Comparison of ENCODE assay signal across 8 mouse cellular contexts in genomic region chr11:26962040-26962927, GRCm38 (mm10).
DNase-seq lines count a peak whose midpoint lies in the region; ATAC-seq and TF ChIP-seq lines count a peak whose summit lies in the region.
"Had no signal": no experiment of that assay in that cellular context is flagged by ENCODE, and none has a peak within 500 bp of the region (broad histone marks: within the 10 kb centered on the region; RNA-seq: fewer than 3 reads in every experiment).

No protein-coding gene starts in this region.

- H3K27me3 ChIP-seq in limb, embryonic 14.5 days (ENCODE audit: control insufficient read depth, insufficient read depth, low read length): no peaks in the 10 kb centered on the region
- no peaks in the 10 kb centered on the region for H3K27me3 ChIP-seq in limb, embryonic 10.5 days (ENCODE audit: low read depth, poor library complexity, severe bottlenecking)
- no peaks in the 10 kb centered on the region for H3K27me3 ChIP-seq in embryonic facial prominence, embryonic 11.5 days (ENCODE audit: control insufficient read depth, insufficient read depth, low read length)
- H3K27me3 ChIP-seq in heart, embryonic 16.5 days (ENCODE audit: control insufficient read depth, insufficient read depth, low read length): no peaks in the 10 kb centered on the region
- H3K27me3 ChIP-seq in neural tube, embryonic 12.5 days (replicated peaks): no peaks in the 10 kb centered on the region
- H3K27me3 ChIP-seq: kidney, embryonic 15.5 days had no signal

- peaks cover 7% of the 10 kb centered on the region for H3K4me1 ChIP-seq in limb, embryonic 14.5 days (ENCODE audit: control insufficient read depth, insufficient read depth, low read length)
- peaks cover 16% of the 10 kb centered on the region for H3K4me1 ChIP-seq in limb, embryonic 10.5 days
- H3K4me1 ChIP-seq in embryonic facial prominence, embryonic 11.5 days (ENCODE audit: control insufficient read depth, insufficient read depth, low read length): no peaks in the 10 kb centered on the region
- peaks cover 16% of the 10 kb centered on the region for H3K4me1 ChIP-seq in heart, embryonic 16.5 days (ENCODE audit: control insufficient read depth, insufficient read depth, low read length)
- peaks cover 5% of the 10 kb centered on the region for H3K4me1 ChIP-seq in neural tube, embryonic 12.5 days

- 49% methylated on average over 18 of the region's 18 CpGs for WGBS in limb, embryonic 14.5 days
- 70% methylated on average over 18 of the region's 18 CpGs for WGBS in limb, embryonic 10.5 days
- 74% methylated on average over 18 of the region's 18 CpGs for WGBS in embryonic facial prominence, embryonic 11.5 days
- 36% methylated on average over 18 of the region's 18 CpGs for WGBS in heart, embryonic 16.5 days
- WGBS in neural tube, embryonic 12.5 days: 66% methylated on average over 18 of the region's 18 CpGs

- no peak overlapping the region for H3K9ac ChIP-seq in limb, embryonic 14.5 days (ENCODE audit: low read depth, low read length, severe bottlenecking)
- H3K9ac ChIP-seq in embryonic facial prominence, embryonic 11.5 days (replicated peaks; ENCODE audit: low read length): no peak overlapping the region
- no peak overlapping the region for H3K9ac ChIP-seq in heart, embryonic 16.5 days (ENCODE audit: low read length)
- no peak overlapping the region for H3K9ac ChIP-seq in neural tube, embryonic 12.5 days
- H3K9ac ChIP-seq: kidney, embryonic 15.5 days had no signal

- ATAC-seq in limb, embryonic 14.5 days (ENCODE audit: low FRiP score, low read depth): no peak
- 0 out of 2 replicates have a peak, but pooled peaks have one; percentile 36 for ATAC-seq in embryonic facial prominence, embryonic 11.5 days (replicated peaks; ENCODE audit: insufficient number of reproducible peaks, low FRiP score, low TSS enrichment, low read depth)
- peak; percentile 58 for ATAC-seq in heart, embryonic 16.5 days (replicated peaks; ENCODE audit: extremely low read depth, insufficient read depth, low FRiP score)
- peak; percentile 49 for ATAC-seq in neural tube, embryonic 12.5 days (ENCODE audit: low FRiP score, low read depth)
- ATAC-seq in CD4-positive, CD25-positive, alpha-beta regulatory T cell, adult 4 months: no peak

- TF ChIP-seq POLR2A in limb, embryonic 14.5 days (IDR thresholded peaks at IDR 0.05; ENCODE audit: borderline replicate concordance, extremely low read depth, insufficient read depth, insufficient read length): no peak

- no peaks in the 10 kb centered on the region for H3K36me3 ChIP-seq in limb, embryonic 14.5 days (ENCODE audit: control insufficient read depth, insufficient read depth, low read length)
- H3K36me3 ChIP-seq in limb, embryonic 10.5 days: no peaks in the 10 kb centered on the region
- H3K36me3 ChIP-seq in embryonic facial prominence, embryonic 11.5 days (replicated peaks; ENCODE audit: control insufficient read depth, insufficient read depth, low read depth, low read length): no peaks in the 10 kb centered on the region
- no peaks in the 10 kb centered on the region for H3K36me3 ChIP-seq in heart, embryonic 16.5 days (ENCODE audit: control insufficient read depth, insufficient read depth)
- no peaks in the 10 kb centered on the region for H3K36me3 ChIP-seq in neural tube, embryonic 12.5 days
- H3K36me3 ChIP-seq: kidney, embryonic 15.5 days had no signal

- H3K27ac ChIP-seq in limb, embryonic 14.5 days (replicated peaks; ENCODE audit: low read depth, low read length): no peak overlapping the region
- no peak overlapping the region for H3K27ac ChIP-seq in limb, embryonic 10.5 days
- H3K27ac ChIP-seq in embryonic facial prominence, embryonic 11.5 days (replicated peaks; ENCODE audit: low read depth, low read length): no peak overlapping the region
- peak overlapping the region; percentile 9; the same call in 1 of the 2 replicates for H3K27ac ChIP-seq in heart, embryonic 16.5 days (ENCODE audit: low read length)
- no peak overlapping the region for H3K27ac ChIP-seq in neural tube, embryonic 12.5 days
- H3K27ac ChIP-seq: kidney, embryonic 15.5 days had no signal

- H3K4me2 ChIP-seq in limb, embryonic 14.5 days (replicated peaks; ENCODE audit: low read depth, low read length, severe bottlenecking): no peak overlapping the region
- no peak overlapping the region for H3K4me2 ChIP-seq in embryonic facial prominence, embryonic 11.5 days (ENCODE audit: low read depth, low read length)
- peak overlapping the region; percentile 36; the same call in 1 of the 2 replicates for H3K4me2 ChIP-seq in heart, embryonic 16.5 days (ENCODE audit: low read depth, low read length)
- H3K4me2 ChIP-seq in neural tube, embryonic 12.5 days (replicated peaks): no peak overlapping the region

- no peak overlapping the region for H3K4me3 ChIP-seq in limb, embryonic 14.5 days (replicated peaks; ENCODE audit: low read length)
- no peak overlapping the region for H3K4me3 ChIP-seq in limb, embryonic 10.5 days
- no peak overlapping the region for H3K4me3 ChIP-seq in embryonic facial prominence, embryonic 11.5 days (ENCODE audit: low read depth, low read length)
- H3K4me3 ChIP-seq in heart, embryonic 16.5 days (ENCODE audit: low read length): no peak overlapping the region
- no peak overlapping the region for H3K4me3 ChIP-seq in neural tube, embryonic 12.5 days
- H3K4me3 ChIP-seq: kidney, embryonic 15.5 days had no signal

- DNase-seq in limb, embryonic 14.5 days (ENCODE audit: low spot score): peak; percentile 12
- DNase-seq in limb, embryonic 10.5 days (ENCODE audit: low spot score): no peak
- no peak for DNase-seq in embryonic facial prominence, embryonic 11.5 days (ENCODE audit: low spot score)
- no peak for DNase-seq in kidney, postnatal 25 days

- H3K9me3 ChIP-seq in limb, embryonic 14.5 days (ENCODE audit: control insufficient read depth, low read length): no peaks in the 10 kb centered on the region
- no peaks in the 10 kb centered on the region for H3K9me3 ChIP-seq in limb, embryonic 10.5 days (replicated peaks)
- H3K9me3 ChIP-seq in embryonic facial prominence, embryonic 11.5 days (replicated peaks; ENCODE audit: control insufficient read depth, low read length): no peaks in the 10 kb centered on the region
- no peaks in the 10 kb centered on the region for H3K9me3 ChIP-seq in heart, embryonic 16.5 days (replicated peaks; ENCODE audit: control insufficient read depth, low read length)
- H3K9me3 ChIP-seq in neural tube, embryonic 12.5 days: no peaks in the 10 kb centered on the region
- H3K9me3 ChIP-seq: kidney, embryonic 15.5 days had no signal

Comparison
In these comparisons a context has a peak if more than half of its experiments do, and no peak if none do; other contexts are left out.
1. ATAC-seq: peak in embryonic facial prominence, embryonic 11.5 days (single experiment), heart, embryonic 16.5 days (single experiment) and neural tube, embryonic 12.5 days (single experiment); none in limb, embryonic 14.5 days (single experiment) and CD4-positive, CD25-positive, alpha-beta regulatory T cell, adult 4 months (single experiment).